Mouse (Mus musculus) myocyte (in vitro differentiated cells): ENCODE measurements around the gene Igf1r. TPM values are rescaled to one million over a fixed set of nuclear protein-coding genes. Genes with fewer than 3 reads are reported as not detected.
A peak's percentile ranks its signal among the peaks of the same experiment; 100 is the strongest.

ENCODE experiments used
- H3K27me3 ChIP-seq: one replicate; pipeline ENCODE4 v1.6.1; 2011; ENCODE audit not compliant: control insufficient read depth, insufficient read depth, insufficient read length
- H3K36me3 ChIP-seq: one replicate; pipeline ENCODE4 v1.6.1; 2011; ENCODE audit not compliant: control insufficient read depth, insufficient read depth
- H3K4me2 ChIP-seq: one replicate; pipeline ENCODE4 v1.6.1; 2011; ENCODE audit warnings: low read depth, control low read depth
- H3K4me3 ChIP-seq: one replicate; pipeline ENCODE4 v1.5.1; 2011; ENCODE audit warnings: mild to moderate bottlenecking, control low read depth, moderate library complexity
- H3K79me2 ChIP-seq: one replicate; pipeline ENCODE4 v1.6.1; 2011; ENCODE audit not compliant: control insufficient read depth, insufficient read depth
- H3ac ChIP-seq: one replicate; pipeline ENCODE4 v1.6.1; 2011; ENCODE audit not compliant: control insufficient read depth, insufficient read length
- CEBPB ChIP-seq: IDR thresholded peaks from 2 replicates; pipeline ENCODE4 v1.6.1; 2011; ENCODE audit warnings: mild to moderate bottlenecking, moderate library complexity; ENCODE audit not compliant: poor library complexity, insufficient read depth, severe bottlenecking
- E2F4 ChIP-seq: IDR thresholded peaks from one replicate; pipeline ENCODE4 v1.6.1; 2011; ENCODE audit warnings: mild to moderate bottlenecking, control low read depth, moderate library complexity; ENCODE audit not compliant: insufficient read depth
- MAX ChIP-seq: IDR thresholded peaks from one replicate; pipeline ENCODE4 v1.6.1; 2011; ENCODE audit warnings: low read depth, mild to moderate bottlenecking, control low read depth
- MYOD1 ChIP-seq, 3 experiments: IDR thresholded peaks; one replicate each; pipeline ENCODE4 v1.6.1; 2011; ENCODE audit warnings: control low read depth in 2 of 3, low read depth in 2 of 3, mild to moderate bottlenecking in 2 of 3, moderate library complexity in 1 of 3; ENCODE audit not compliant: insufficient read length in 2 of 3, control insufficient read depth in 1 of 3
- MYOG ChIP-seq, 3 experiments: IDR thresholded peaks; one replicate each; pipeline ENCODE4 v1.6.1; 2011; ENCODE audit warnings: control low read depth in 2 of 3, low read depth in 2 of 3, mild to moderate bottlenecking in 2 of 3; ENCODE audit not compliant: insufficient read length in 2 of 3, control insufficient read depth in 1 of 3, insufficient read depth in 1 of 3
- POLR2A ChIP-seq: IDR thresholded peaks from one replicate; pipeline ENCODE4 v1.6.1; 2011; ENCODE audit warnings: low read depth, mild to moderate bottlenecking, control low read depth, moderate library complexity; ENCODE audit not compliant: insufficient read length
- POLR2AphosphoS2 ChIP-seq: IDR thresholded peaks from one replicate; pipeline ENCODE4 v1.6.1; 2011; ENCODE audit warnings: low read depth, control low read depth; ENCODE audit not compliant: insufficient read length
- REST ChIP-seq: IDR thresholded peaks from one replicate; pipeline ENCODE4 v1.6.1; 2011; ENCODE audit warnings: mild to moderate bottlenecking, control low read depth, moderate library complexity; ENCODE audit not compliant: insufficient read depth, insufficient read length
- SRF ChIP-seq: IDR thresholded peaks from one replicate; pipeline ENCODE4 v1.6.1; 2011; ENCODE audit warnings: low read depth; ENCODE audit not compliant: control insufficient read depth, insufficient read length
- TCF12 ChIP-seq: IDR thresholded peaks from one replicate; pipeline ENCODE4 v1.6.1; 2011; ENCODE audit warnings: mild to moderate bottlenecking, control low read depth; ENCODE audit not compliant: poor library complexity, insufficient read depth, severe bottlenecking
- TCF3 ChIP-seq: IDR thresholded peaks from one replicate; pipeline ENCODE4 v1.6.1; 2011; ENCODE audit warnings: low read depth, control low read depth; ENCODE audit not compliant: insufficient read length
- USF1 ChIP-seq: IDR thresholded peaks from one replicate; pipeline ENCODE4 v1.6.1; 2011; ENCODE audit warnings: low read depth, mild to moderate bottlenecking, control low read depth, moderate library complexity
- polyA plus RNA-seq: library from polyadenylated mRNA; unstranded; fragments of >200 nt; fragmentation: generic; extraction: Trizol; gene quantifications from one replicate; pipeline ENCODE4 v1.2.1, GENCODE M21; 2012; ENCODE audit warnings: missing spikeins

The Igf1r gene
- polyA plus RNA-seq, 1 experiment: 7.9 TPM

- Histone ChIP-seq H3K4me2 (no peak overlapping the region), H3K36me3 (no peaks in the 10 kb centered on the region), H3K27me3 (no peaks in the 10 kb centered on the region), H3K79me2 (peaks cover 39% of the 10 kb centered on the region), H3K4me3 (no peak overlapping the region), H3ac (no peak overlapping the region)
- TF ChIP-seq TCF3 (no peak), SRF (no peak), REST (no peak), MAX (no peak), POLR2AphosphoS2 (no peak), MYOD1 (IDR thresholded peaks at IDR 0.05; ENCODE audit: control insufficient read depth in 1 of 3, insufficient read length in 2 of 3, low read depth in 2 of 3) (no peak), USF1 (no peak), POLR2A (no peak), E2F4 (no peak), CEBPB (no peak), TCF12 (no peak), MYOG (IDR thresholded peaks at IDR 0.05; ENCODE audit: control insufficient read depth in 1 of 3, insufficient read depth in 1 of 3, insufficient read length in 2 of 3, low read depth in 2 of 3) (no peak)
Measured at GRCm38 (mm10) chr7:68026076-68026475, 73.4 kb downstream of the Igf1r start.

- Histone ChIP-seq H3K4me2 (no peak overlapping the region), H3K27me3 (no peaks in the 10 kb centered on the region), H3K79me2 (peaks cover 45% of the 10 kb centered on the region), H3K36me3 (no peaks in the 10 kb centered on the region), H3K4me3 (no peak overlapping the region), H3ac (no peak overlapping the region)
- TF ChIP-seq POLR2A: no peak
- no peak for TF ChIP-seq TCF12
- TF ChIP-seq CEBPB: no peak
- no peak for TF ChIP-seq POLR2AphosphoS2
- TF ChIP-seq MYOD1 (IDR thresholded peaks at IDR 0.05; ENCODE audit: control insufficient read depth in 1 of 3, insufficient read length in 2 of 3, low read depth in 2 of 3): no peak
- TF ChIP-seq MAX: no peak
- TF ChIP-seq E2F4: no peak
- TF ChIP-seq REST: no peak
- no peak for TF ChIP-seq SRF
- TF ChIP-seq USF1: no peak
- TF ChIP-seq MYOG (IDR thresholded peaks at IDR 0.05; ENCODE audit: control insufficient read depth in 1 of 3, insufficient read depth in 1 of 3, insufficient read length in 2 of 3, low read depth in 2 of 3): no peak
- no peak for TF ChIP-seq TCF3
Measured at GRCm38 (mm10) chr7:68028167-68028566, 75.5 kb downstream of the Igf1r start.

GRCm38 (mm10) chr7:68030846-68031245, 78.2 kb downstream of the Igf1r start:
- Histone ChIP-seq H3K4me2 (peak overlapping the region; percentile 21), H3ac (no peak overlapping the region), H3K36me3 (no peaks in the 10 kb centered on the region), H3K79me2 (peaks cover 32% of the 10 kb centered on the region), H3K27me3 (no peaks in the 10 kb centered on the region), H3K4me3 (no peak overlapping the region)
- no peak for TF ChIP-seq TCF3
- TF ChIP-seq SRF: no peak
- no peak for TF ChIP-seq MAX

GRCm38 (mm10) chr7:68036527-68036926, 83.9 kb downstream of the Igf1r start:
- Histone ChIP-seq H3ac (no peak overlapping the region), H3K4me2 (no peak overlapping the region), H3K27me3 (no peaks in the 10 kb centered on the region), H3K36me3 (no peaks in the 10 kb centered on the region), H3K79me2 (peaks cover 24% of the 10 kb centered on the region), H3K4me3 (no peak overlapping the region)
- TF ChIP-seq MYOD1 (IDR thresholded peaks at IDR 0.05; ENCODE audit: control insufficient read depth in 1 of 3, insufficient read length in 2 of 3, low read depth in 2 of 3): no peak
- TF ChIP-seq POLR2A: no peak
- no peak for TF ChIP-seq TCF3
- no peak for TF ChIP-seq REST
- no peak for TF ChIP-seq E2F4
- TF ChIP-seq POLR2AphosphoS2: no peak
- no peak for TF ChIP-seq SRF
- no peak for TF ChIP-seq TCF12
- TF ChIP-seq MAX: no peak
- TF ChIP-seq CEBPB: no peak
- no peak for TF ChIP-seq USF1
- no peak for TF ChIP-seq MYOG (IDR thresholded peaks at IDR 0.05; ENCODE audit: control insufficient read depth in 1 of 3, insufficient read depth in 1 of 3, insufficient read length in 2 of 3, low read depth in 2 of 3)

GRCm38 (mm10) chr7:68038846-68039245, 86.2 kb downstream of the Igf1r start:
- H3K4me3 ChIP-seq: no peak overlapping the region
- H3K79me2 ChIP-seq: peaks cover 25% of the 10 kb centered on the region
- no peak overlapping the region for H3K4me2 ChIP-seq
- no peak overlapping the region for H3ac ChIP-seq
- TF ChIP-seq CEBPB: no peak
- peaks cover 3% of the 10 kb centered on the region for H3K36me3 ChIP-seq
- H3K27me3 ChIP-seq: no peaks in the 10 kb centered on the region
